Mouse (Mus musculus) gastrocnemius, postnatal 4 days (tissue): ENCODE results near the gene Spns2. TPM values are rescaled to one million over a fixed set of nuclear protein-coding genes. Genes with fewer than 3 reads are reported as not detected.
"Not testable (repeated sequence)": the region's sequence is repeated elsewhere in the genome, so short reads cannot be mapped to it uniquely, and the experiment has no call there.

ENCODE experiments used
- DNase-seq, 2 experiments: peaks; one replicate each; pipeline ENCODE4 v3.0.0; 2021 to 2022; ENCODE audit warnings: low spot score in 2 of 2, mixed read lengths in 2 of 2
- total RNA-seq, 2 experiments: library from RNA; stranded (reverse); gene quantifications; 2 replicates each; pipeline ENCODE4 v1.2.3; 2021

Gene Spns2
- total RNA-seq, 2 experiments from 2014 or later: 12.7 to 14.8 TPM

DNA sequence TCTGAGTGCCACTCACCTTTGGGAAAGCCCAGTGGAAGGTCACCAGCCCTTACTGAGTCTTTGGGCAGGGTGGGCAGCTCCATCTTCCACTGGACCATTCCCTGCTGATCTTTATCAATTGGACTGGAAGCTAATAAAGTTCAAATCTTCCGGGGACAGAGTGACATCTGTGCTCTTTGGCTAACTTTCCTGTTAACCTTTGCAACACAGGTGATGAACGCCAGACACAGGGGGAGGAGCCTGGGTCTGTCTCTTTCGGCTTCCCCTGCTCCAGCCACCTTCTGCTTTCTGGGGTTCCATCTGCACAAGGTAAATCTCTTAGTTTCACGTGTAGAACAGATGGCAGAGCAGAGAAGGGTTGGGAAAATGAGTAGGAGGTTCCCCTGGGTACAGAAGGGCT lies 51.3 kb downstream of the Spns2 start:
- no peak for DNase-seq

DNA sequence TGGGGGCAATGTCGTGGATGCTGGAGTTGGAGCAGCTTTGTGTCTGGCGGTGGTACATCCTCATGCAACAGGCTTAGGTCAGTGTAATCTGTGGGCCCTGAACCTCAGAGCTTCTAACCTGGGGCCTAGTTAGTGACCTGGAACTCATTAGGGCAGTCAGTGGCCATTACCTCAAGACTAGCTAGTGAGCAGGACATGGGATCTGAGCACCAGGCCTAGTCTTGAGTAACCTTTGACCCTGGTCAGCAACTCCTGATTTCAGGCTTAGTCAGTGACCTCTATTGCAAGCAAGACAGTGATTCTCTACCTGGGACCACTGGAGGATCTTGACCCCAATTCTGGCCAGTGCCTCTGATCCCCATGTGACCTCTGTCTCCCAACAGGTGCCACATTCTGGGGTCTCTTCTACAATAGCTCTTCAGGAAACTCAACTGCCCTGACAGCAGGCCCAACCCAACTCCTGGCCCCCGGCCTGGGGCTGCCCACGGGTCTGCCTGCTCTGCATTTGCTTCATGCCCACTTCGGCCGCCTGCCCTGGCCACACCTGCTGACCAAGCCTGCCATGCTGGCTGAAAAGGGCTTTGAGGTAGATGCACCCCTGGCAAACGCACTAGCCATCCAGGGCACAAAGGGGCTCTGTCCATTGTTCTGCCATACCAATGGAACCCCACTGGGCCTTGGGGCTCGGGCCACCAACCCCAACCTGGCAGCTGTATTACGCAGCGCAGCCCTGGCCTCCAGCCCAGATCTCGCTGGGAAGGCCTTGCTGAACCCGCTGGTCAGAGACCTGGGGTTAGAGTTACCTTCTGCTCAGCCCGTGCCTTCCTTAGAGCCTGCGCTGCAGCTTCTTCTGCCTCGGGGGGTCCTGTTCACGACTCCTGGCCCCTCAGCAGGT lies 52.7 kb downstream of the Spns2 start:
- DNase-seq: no peak

DNA sequence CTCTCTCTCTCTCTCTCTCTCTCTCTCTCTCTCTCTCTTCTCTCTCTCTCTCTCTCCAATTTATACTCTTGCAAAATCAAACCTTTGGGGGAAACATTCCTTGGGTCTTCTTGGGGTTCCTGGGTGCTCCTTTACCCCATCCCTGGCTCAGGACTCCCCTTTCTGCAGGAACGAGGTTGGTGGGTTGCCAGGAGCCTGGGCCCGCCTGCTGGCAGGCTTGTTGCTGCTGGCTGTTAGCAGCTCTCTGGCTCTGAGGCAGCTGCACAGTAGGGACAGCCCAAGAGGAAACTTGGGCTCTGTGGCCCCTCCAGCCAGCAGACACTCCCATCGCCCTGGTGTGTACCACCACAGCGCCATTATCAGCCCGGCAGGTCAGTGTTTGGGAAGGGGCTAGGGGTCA lies 53.4 kb downstream of the Spns2 start:
- DNase-seq: peak in 1 of 2 experiments; percentile 44

DNA sequence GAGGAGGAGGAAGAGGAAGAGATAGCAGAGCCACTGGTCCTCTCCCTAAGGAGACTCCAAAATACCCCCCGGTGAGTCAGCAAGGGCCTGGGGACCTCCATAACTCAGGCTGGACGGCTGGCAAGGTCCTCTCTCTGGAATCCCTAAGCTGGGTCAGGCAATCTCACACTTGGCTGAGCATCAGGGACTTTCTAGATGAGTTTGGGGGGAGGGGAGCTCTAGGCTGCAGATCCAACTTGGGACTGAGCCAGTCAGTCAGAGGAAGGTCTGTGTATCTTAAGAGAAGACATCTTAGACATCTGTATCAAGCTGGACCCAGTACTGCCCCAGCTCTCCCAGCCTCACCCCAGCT lies 54.0 kb downstream of the Spns2 start:
- no peak for DNase-seq

DNA sequence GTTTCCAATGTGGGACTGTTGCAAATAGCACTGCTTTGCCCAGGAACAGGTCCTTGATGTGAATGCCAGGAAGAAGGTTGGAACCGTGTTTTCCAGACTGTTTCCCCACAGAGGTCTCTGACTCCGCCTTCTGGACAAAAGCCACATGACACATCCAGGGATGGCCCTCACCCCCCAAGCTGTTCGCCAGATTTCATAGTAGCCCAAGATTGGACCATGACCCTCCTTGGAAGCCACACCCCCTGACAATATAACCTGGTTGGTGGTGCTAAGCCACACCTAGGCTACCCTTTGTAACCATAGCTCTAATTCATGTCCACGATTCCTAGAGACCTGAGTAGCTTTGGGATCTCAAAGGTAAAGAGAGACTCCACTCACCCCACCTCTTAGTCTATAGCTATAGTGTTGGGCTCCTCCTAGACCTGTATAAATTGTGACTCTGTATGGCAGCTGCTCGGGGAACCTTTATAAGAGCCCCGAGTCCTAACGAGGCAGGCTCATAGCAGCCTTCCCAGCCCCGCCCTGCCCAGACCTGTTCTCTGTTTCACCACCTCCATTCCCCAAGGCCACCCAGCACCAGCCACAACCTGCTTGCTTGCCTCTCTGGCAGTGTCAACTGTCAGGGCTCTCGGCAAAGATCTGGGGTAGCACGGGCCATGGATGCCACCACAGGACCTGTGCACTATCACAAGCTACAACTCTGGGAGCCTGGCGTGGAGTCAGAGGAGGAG lies 54.6 kb downstream of the Spns2 start, which contains the start of gene Ggt6:
Ggt6 (plus strand) TSS at position 564 of the 731 bp plus-strand sequence.
- no peak for DNase-seq

DNA sequence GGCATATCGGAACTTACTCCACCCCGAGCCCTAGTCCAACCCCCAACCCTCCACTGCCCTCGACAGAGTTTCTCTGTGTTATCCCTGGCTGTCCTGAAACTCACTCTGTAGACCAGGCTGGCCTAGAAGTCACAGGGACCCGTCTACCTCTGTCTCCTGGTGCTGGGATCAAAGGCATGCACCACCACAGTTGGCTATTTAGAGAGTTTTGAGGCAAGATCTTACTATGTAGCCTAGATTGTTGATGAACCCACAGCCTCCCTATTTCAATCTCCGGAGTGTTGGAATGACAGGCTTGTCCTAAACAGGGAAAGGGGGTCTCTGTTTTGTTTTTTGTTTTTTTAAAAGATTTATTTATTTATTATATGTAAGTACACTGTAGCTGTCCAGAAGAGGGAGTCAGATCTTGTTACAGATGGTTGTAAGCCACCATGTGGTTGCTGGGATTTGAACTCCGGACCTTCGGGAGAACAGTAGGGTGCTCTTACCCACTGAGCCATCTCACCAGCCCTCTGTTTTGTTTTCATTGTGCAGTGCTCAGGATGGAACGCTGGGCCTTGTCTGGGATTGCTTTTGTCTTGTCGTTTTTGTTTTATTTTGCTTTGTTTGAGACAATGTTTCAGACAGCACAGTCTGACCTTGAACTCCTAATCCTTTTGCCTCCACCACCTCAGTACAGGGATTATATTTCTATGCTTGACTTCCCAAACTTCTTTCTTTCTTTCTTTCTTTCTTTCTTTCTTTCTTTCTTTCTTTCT lies 59.2 kb downstream of the Spns2 start:
- not testable (repeated sequence) for DNase-seq

DNA sequence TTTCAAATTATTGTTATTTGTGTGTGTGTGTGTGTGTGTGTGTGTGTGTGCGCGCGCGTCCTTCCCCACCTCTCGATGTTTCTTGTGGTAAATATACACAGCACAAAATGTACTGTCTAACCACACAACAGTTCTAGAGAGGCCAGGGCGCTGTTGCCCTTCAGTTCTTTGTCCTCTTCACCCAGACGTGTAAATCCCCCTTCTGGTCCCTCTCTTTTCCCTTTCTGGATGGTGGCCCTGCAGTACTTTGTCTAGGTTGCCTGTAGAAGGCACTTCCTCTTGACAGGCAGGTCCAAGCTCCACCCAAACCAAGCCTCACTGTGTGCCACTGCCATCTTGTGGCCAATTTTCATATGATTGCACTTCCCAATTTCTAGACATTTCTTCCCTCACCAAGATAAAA lies 60.4 kb downstream of the Spns2 start:
- DNase-seq: peak in 1 of 2 experiments; percentile 70

DNA sequence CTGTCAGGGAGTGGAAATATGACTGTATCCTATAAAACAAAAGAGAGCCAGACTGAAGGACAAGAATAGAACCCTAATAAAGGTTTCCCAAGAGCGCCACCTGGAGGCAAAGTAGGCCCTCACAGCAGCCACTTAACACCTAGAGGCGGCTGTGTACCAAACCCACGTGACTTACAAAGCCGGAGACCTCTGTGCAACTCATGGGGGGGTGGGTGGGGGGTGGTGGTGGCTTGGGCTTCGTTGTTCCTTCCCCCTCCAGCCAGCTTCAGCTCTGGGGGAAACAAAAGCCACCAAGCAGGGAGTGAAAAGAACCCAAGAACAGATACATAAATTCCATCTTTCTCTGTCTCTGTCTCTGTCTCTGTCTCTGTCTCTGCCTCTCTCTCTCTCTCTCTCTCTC lies 61.0 kb downstream of the Spns2 start:
- peak; percentile 68 to 84 for DNase-seq

DNA sequence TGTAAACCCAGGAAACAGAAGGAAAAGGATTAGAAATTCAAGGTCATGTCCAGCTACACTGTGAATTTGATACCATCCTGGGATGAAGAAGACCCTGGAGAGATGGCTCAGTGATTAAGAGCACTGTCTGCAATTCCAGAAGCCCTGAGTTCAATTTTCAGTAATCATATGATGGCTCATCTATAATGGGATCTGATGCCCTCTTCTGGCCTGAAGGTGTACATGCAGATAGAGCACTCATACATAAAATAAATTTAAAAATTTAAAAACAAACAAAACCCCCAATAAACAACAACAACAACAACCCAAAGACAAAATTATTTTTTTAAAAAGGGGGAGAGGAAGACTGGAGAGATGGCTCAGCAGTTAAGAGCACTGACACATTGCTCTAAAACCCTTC lies 62.8 kb downstream of the Spns2 start:
- no peak for DNase-seq

DNA sequence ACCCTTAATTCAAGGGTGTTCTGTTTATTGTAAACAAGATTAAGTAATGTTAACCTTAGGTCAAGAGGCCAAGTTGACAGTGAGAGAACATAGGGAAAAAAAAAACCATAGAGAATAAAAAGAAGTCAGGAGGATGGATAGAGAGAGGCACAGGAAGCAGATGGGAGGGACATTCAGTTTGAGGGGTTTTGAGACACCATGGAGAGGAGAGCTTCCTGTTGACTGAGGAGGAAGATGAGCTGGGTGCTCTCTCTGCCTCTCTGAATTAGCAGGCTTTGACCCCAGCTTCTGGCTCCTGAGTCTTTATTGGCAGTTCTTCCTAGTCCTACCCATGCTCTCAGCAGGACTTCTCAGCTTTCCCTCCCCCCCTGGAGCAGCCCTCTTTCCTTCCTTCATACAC lies 64.5 kb downstream of the Spns2 start:
- DNase-seq: no peak

DNA sequence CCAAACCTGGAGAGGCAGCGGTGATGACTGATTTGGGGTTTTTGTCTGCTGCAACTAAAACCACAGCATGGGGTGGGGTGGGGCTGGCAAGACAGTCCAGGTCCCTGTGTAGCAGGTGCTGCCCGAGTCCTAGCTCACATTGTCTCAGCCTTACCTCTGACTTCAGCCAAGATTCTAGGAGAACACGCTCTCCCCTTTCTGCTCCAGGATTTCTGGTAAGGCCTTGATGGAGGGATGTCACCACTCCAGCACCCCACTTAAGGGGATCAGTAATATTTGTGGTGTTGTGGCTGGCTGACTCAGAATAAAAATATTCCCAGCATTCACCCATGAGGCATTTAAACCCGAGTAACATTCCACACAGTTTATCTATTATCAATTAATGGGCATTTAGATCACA lies 66.0 kb downstream of the Spns2 start:
- no peak for DNase-seq

DNA sequence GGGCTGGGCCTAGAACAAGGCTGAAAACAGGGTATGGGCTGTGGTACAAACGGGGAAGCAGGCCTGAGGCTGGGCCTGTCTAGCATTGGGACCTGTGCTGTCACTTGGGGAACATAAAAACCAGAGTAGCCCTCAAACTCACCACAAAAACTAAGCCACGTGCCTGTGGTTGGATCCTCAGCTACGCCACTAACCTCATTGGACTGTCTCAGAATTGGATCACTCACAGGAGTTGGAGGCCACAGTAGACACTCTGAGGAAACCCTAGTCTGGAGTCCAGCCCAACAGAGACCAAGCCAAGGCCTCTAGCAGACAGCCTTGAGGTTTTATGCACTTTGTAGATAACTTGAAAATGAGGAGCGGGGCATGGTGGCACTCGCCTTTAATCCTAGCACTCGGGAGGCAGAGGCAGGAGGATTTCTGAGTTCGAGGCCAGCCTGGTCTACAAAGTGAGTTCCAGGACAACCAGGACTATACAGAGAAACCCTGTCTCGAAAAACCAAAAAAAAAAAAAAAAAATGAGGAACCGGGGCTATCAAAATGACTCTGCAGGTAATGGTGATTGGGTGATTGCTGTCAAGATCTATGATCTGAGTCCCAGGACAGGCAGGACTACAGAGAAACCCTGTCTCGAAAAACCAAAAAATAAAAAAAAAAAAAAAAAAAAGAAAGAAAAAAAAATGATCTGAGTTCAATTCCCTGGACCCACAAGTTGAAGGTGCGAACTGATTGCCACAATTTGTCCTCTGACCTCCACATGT lies 68.0 kb downstream of the Spns2 start:
- DNase-seq: no peak

DNA sequence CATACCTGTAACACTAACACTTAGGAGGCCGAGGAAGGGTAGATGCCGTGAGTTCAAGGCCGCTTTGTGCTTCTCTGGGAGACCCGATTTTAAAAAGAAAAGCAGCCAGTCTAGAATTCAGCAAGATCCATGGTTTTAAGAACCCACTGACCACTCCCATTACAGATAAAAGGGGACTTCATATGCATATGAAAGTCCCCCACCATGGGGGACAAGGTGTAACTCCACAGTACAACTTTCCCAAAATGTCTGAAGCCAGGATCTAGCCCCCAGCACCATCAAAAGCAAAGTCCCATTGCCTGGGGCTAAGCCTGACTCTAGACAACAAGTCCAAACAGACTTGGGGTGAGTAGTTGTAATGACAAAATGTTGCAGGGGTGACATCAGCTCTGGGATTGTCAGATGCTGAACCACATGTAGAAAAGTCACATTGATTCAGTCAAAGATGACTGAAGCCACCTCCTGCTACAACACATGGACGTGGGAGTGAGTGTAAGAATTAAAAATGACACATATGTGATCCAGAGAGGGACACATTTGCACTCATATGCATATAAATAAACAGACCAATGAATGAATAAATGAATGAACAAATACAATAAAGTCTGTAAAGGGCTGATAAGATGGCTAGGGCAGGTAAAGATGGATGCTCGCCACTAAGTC lies 69.1 kb downstream of the Spns2 start:
- no peak for DNase-seq

DNA sequence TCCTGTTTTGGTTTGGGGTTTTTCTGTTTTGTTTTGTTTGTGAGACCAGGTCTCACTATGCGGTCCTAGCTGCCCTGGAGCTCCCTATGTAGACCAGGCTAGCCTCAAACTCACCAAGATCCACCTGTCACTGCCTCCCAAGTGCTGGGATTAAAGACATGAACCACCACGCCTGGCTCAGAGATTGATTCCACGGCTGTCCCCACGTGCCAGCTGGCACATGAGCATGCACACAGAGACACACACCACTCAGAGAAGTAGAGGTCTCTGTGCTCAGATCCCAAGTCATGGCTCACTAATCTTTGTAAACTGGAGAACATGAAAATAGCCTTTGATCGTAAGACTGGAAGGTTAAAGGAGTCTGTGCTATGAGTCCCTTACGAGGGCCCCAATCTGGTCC lies 70.7 kb downstream of the Spns2 start:
- no peak for DNase-seq

DNA sequence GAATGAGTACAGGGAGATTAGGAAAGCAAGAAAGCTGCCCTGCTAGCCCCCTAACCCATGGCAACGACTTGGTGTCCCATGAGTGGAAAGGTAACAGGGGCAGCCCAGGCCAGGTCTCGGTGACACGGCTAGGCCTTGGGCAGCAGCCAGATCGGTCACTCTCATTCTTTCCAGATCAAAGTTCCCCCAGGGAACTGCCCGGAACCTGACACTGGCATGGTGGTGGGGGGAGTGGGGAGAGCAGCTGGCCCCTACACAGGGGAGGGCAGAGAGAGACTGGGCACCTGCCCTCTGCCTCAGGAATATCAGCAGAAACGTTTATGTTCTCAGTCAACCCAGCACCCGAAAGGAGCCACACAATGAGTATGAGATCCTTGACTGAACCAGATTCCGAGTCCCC lies 71.5 kb downstream of the Spns2 start:
- no peak for DNase-seq

DNA sequence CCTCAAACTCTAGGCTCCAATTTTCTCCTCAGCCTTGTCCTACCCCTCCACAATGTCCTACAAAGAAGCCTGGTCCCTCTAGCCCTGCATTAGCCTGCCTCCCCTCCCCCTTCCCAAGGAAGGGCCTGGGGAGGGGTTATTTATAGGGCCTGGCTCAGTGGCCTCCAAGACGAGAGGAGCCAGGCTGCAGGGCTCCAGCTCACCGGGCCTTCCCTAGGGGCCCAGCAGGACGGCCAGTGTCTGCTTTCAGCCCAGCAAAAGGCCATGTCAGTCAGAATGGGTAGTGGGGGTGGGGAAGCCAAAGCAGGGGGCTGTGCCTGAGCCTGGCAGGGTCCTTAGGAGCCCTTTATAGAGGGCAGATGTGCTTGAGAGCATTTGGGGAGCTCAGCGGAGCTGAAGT lies 72.3 kb downstream of the Spns2 start:
- no peak for DNase-seq

DNA sequence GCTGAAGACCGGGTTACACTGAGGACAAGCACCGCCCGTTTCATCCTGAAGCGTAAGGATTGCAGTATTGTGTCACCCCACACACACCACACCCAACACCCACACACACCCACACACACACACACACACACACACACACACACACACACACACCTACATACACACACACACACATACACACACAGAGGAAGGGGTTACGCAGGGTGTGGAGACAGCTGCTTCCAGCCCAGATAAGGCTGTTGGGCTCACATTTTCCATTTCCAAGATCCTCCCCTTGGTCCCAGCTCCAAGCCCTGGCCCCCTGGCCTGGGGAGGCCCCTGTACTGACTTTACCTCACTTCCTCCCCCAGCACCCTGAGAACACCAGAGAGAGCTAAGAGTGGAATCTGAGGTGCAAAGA lies 73.0 kb downstream of the Spns2 start:
- no peak for DNase-seq

DNA sequence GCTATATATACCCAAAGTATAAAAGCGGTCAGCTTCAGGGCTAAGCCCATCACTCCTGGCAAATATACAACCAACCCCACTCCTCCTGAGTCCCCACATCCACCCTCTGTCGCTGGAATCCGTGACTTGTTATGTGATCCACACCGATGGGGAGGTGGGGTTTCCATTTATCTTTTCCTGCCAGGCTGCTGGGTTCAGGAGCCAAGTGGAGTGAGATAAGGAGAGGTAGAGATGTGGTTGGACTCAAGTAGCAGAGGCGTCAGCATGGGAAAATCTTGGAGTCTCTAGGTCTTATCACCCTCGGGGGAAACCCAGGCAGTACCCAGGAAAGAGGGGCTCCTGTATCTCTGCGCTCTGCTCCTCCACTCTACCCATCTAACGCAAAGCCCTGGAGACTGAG lies 74.5 kb downstream of the Spns2 start:
- no peak for DNase-seq

DNA sequence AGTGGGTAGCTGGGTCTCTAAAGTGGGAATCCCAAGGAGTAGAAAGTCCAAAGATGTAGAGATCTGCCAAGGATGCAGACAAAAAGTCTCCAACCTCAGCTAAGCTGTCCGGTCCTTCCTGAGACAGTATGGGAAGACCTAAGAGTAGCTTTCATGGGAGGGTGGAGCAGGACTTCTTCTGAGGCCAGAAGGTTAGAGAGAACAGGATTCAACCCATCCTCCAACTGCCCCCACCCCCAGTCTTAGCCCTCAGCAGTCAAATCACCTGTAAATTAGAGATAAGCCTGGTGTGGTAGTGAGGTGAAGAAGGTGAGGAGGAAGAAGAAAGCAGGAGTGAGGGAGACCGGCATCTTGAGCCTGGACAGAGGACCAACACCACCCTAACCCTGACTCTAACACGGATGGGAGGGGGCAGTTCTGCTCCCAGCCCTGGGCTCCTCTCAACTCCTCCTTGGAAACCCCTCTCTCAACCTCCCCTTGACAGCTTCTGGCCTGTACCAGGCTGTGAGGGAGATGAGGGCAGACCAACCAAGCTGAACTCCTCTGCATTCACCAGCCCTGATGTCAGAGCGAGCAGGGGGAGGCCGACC lies 76.0 kb downstream of the Spns2 start:
- no peak for DNase-seq

DNA sequence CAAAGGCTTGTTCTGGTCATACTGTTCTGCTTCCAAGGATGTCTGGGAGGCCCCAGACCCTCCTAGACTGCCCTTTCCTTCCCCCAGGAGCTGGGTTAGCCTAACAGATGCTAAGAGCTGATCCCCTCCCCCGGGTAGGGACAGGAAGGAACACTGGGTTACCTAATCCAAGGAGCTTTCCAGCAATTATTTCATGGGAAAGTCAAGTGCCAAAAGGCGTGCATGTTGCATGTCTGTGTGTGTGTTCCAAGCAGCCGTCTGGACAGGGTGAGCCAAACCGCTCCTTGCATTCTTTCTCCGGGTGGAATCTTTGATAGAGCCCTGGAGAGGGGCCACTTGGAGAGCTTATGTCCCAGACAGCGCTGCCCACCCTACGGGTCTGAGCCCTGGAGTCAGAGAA lies 76.7 kb downstream of the Spns2 start:
- peak in 1 of 2 experiments; percentile 49 for DNase-seq
